Mouse (Mus musculus): ENCODE results near the gene Ppp3ca.
"Not testable (repeated sequence)": the region's sequence is repeated elsewhere in the genome, so short reads cannot be mapped to it uniquely, and the experiment has no call there.

Gene Ppp3ca

GRCm38 (mm10) chr3:136688101-136688586 is 18.2 kb downstream of the Ppp3ca start:
- no peak for DNase-seq

GRCm38 (mm10) chr3:136689793-136690543 is 20.0 kb downstream of the Ppp3ca start:
- no peak for DNase-seq

GRCm38 (mm10) chr3:136691984-136692383 is 22.1 kb downstream of the Ppp3ca start:
- DNase-seq, result no peak

GRCm38 (mm10) chr3:136693547-136693946 is 23.6 kb downstream of the Ppp3ca start:
- DNase-seq, result peak; percentile 53 to 67

GRCm38 (mm10) chr3:136697626-136698191 is 27.8 kb downstream of the Ppp3ca start:
- DNase-seq, result no peak

- DNase-seq, result not testable (repeated sequence)
Observed at GRCm38 (mm10) chr3:136699711-136700110, 29.8 kb downstream of the Ppp3ca start.

GRCm38 (mm10) chr3:136700447-136701009 is 30.6 kb downstream of the Ppp3ca start:
- no peak for DNase-seq

- no peak for DNase-seq
Observed at GRCm38 (mm10) chr3:136702861-136703260, 32.9 kb downstream of the Ppp3ca start.

- DNase-seq, result no peak
Observed at GRCm38 (mm10) chr3:136704515-136705247, 34.8 kb downstream of the Ppp3ca start.

- DNase-seq, result no peak
Observed at GRCm38 (mm10) chr3:136706048-136706447, 36.1 kb downstream of the Ppp3ca start.

GRCm38 (mm10) chr3:136706771-136707170 is 36.8 kb downstream of the Ppp3ca start:
- DNase-seq, result no peak

- no peak for DNase-seq
Observed at GRCm38 (mm10) chr3:136707222-136708019, 37.5 kb downstream of the Ppp3ca start.

GRCm38 (mm10) chr3:136708230-136708629 is 38.3 kb downstream of the Ppp3ca start:
- no peak for DNase-seq

- DNase-seq, result no peak
Observed at GRCm38 (mm10) chr3:136710310-136710906, 40.5 kb downstream of the Ppp3ca start.

- DNase-seq, result no peak
Observed at GRCm38 (mm10) chr3:136714307-136715039, 44.5 kb downstream of the Ppp3ca start.

GRCm38 (mm10) chr3:136716247-136716646 is 46.3 kb downstream of the Ppp3ca start:
- no peak for DNase-seq

- no peak for DNase-seq
Observed at GRCm38 (mm10) chr3:136718412-136718811, 48.5 kb downstream of the Ppp3ca start.

- no peak for DNase-seq
Observed at GRCm38 (mm10) chr3:136721241-136721640, 51.3 kb downstream of the Ppp3ca start.

GRCm38 (mm10) chr3:136721804-136722427 is 52.0 kb downstream of the Ppp3ca start:
- no peak for DNase-seq

GRCm38 (mm10) chr3:136722493-136722892 is 52.6 kb downstream of the Ppp3ca start:
- no peak for DNase-seq
